Mouse (Mus musculus): Measurements from ENCODE around the gene Zfp943. TPM values are rescaled to one million over a fixed set of nuclear protein-coding genes. Genes with fewer than 3 reads are reported as not detected.
A peak's percentile ranks its signal among the peaks of the same experiment; 100 is the strongest.
"Not testable (repeated sequence)": the region's sequence is repeated elsewhere in the genome, so short reads cannot be mapped to it uniquely, and the experiment has no call there.

Zfp943 gene
- total RNA-seq (2012; rRNA removed) (2.0 and 2.5 TPM in 2 replicates), polyA plus RNA-seq (2012; ENCODE audit: insufficient read depth in 1 of 2, insufficient read length in 2 of 2, low read depth in 1 of 2, low replicate concordance in 2 of 2, missing spikeins in 1 of 2) (1 to 10 TPM in 1 of 2 experiments, not detected in 1; 2.6 TPM)

GRCm38 (mm10) chr17:21962107-21962907 lies at the start of gene Zfp943, which contains the start of gene Zfp942:
Zfp943 (plus strand) TSS chr17:21962552.
Zfp942 (minus strand) TSS chr17:21962464.
- peak; percentile 59 to 63; a peak in 2 of 4 replicates for TF ChIP-seq POLR2A (IDR thresholded peaks at IDR 0.05; ENCODE audit: control insufficient read depth in 1 of 2, insufficient read depth in 1 of 2, low read depth in 1 of 2, low read length in 2 of 2, poor library complexity in 1 of 2)
- 0 out of 2 replicates have a peak, but pooled peaks have one; percentile 13 for TF ChIP-seq TBP (IDR thresholded peaks at IDR 0.05; ENCODE audit: low read depth, low read length)
- TF ChIP-seq MXI1 (IDR thresholded peaks at IDR 0.05; ENCODE audit: low read depth, low read length): peak; percentile 47; the same call in 1 of the 2 replicates
- TF ChIP-seq TCF12 (IDR thresholded peaks at IDR 0.05; ENCODE audit: low read depth, low read length): 0 out of 2 replicates have a peak, but pooled peaks have one; percentile 3
- TF ChIP-seq NELFE (IDR thresholded peaks at IDR 0.05; ENCODE audit: low read depth, low read length): peak; percentile 58; the same call in 1 of the 2 replicates
- peak; percentile 60 for TF ChIP-seq HCFC1 (IDR thresholded peaks at IDR 0.05; ENCODE audit: low read depth, low read length)
- peak; percentile 24; the same call in 1 of the 2 replicates for TF ChIP-seq NRF1 (IDR thresholded peaks at IDR 0.05; ENCODE audit: insufficient read depth, low read depth, low read length, poor library complexity, severe bottlenecking)
- 0 out of 2 replicates have a peak, but pooled peaks have one; percentile 54 for TF ChIP-seq UBTF (IDR thresholded peaks at IDR 0.05; ENCODE audit: borderline replicate concordance, insufficient read depth, low read depth, low read length)
- peak; percentile 54 for TF ChIP-seq USF1 (IDR thresholded peaks at IDR 0.05; ENCODE audit: low read depth, low read length)
- TF ChIP-seq SIN3A (IDR thresholded peaks at IDR 0.05; ENCODE audit: low read length): peak; percentile 53; the same call in 1 of the 2 replicates

GRCm38 (mm10) chr17:21963302-21963701 lies 950 bp downstream of the Zfp943 start:
- peaks cover 0 to 16% of the 10 kb centered on the region in 2 experiments; a peak in 2 of 4 replicates for H3K36me3 ChIP-seq (ENCODE audit: control insufficient read depth in 1 of 2, insufficient read depth in 2 of 2, low read length in 2 of 2)
- DNase-seq (ENCODE audit: low read depth, low spot score): peak; percentile 44
- TF ChIP-seq ZNF384 (IDR thresholded peaks at IDR 0.05; ENCODE audit: low read depth, low read length) (peak; percentile 93), RAD21 (IDR thresholded peaks at IDR 0.05; ENCODE audit: low read depth, low read length) (no peak), GATA1 (IDR thresholded peaks at IDR 0.05; ENCODE audit: low read depth, low read length) (no peak), CHD2 (IDR thresholded peaks at IDR 0.05; ENCODE audit: low read length) (no peak), POLR2AphosphoS5 (IDR thresholded peaks at IDR 0.05; ENCODE audit: borderline replicate concordance, low read depth, low read length) (no peak), TAL1 (IDR thresholded peaks at IDR 0.05; ENCODE audit: low read length) (no peak), TCF12 (IDR thresholded peaks at IDR 0.05; ENCODE audit: low read depth, low read length) (no peak), ETS1 (IDR thresholded peaks at IDR 0.05; ENCODE audit: low read depth, low read length) (no peak; the same call in 1 of the 2 replicates), ZC3H11A (IDR thresholded peaks at IDR 0.05; ENCODE audit: low read depth, low read length) (no peak), RCOR1 (IDR thresholded peaks at IDR 0.05; ENCODE audit: low read depth, low read length) (no peak; the same call in 1 of the 2 replicates), ELF1 (IDR thresholded peaks at IDR 0.05; ENCODE audit: low read depth, low read length) (no peak), EP300 (IDR thresholded peaks at IDR 0.05; ENCODE audit: low read depth in 1 of 2, low read length in 2 of 2) (no peak), JUND (IDR thresholded peaks at IDR 0.05; ENCODE audit: low read depth, low read length) (no peak), POLR2AphosphoS2 (IDR thresholded peaks at IDR 0.05; ENCODE audit: low read length) (no peak), UBTF (IDR thresholded peaks at IDR 0.05; ENCODE audit: borderline replicate concordance, insufficient read depth, low read depth, low read length) (0 out of 2 replicates have a peak, but pooled peaks have one; percentile 2), CTCF (IDR thresholded peaks at IDR 0.05 in 2 of 3, conservative IDR thresholded peaks at IDR 0.05 in 1 of 3; ENCODE audit: control insufficient read depth in 1 of 3, insufficient read depth in 1 of 3, low read depth in 2 of 3, low read length in 3 of 3, poor library complexity in 1 of 3, severe bottlenecking in 1 of 3) (no peak)
- H3K4me3 ChIP-seq (ENCODE audit: control insufficient read depth in 1 of 2, insufficient read depth in 1 of 2, low read depth in 2 of 2, low read length in 2 of 2): peak overlapping the region in 1 of 2 experiments; percentile 87; a peak in 3 of 4 replicates
- H3K27me3 ChIP-seq (ENCODE audit: control insufficient read depth in 1 of 2, insufficient read depth in 2 of 2, low read length in 2 of 2): no peaks in the 10 kb centered on the region
- H3K4me1 ChIP-seq (ENCODE audit: control insufficient read depth in 1 of 2, insufficient read depth in 2 of 2, low read length in 2 of 2): peaks cover 4% of the 10 kb centered on the region in 2 experiments
- no peak overlapping the region for H3K27ac ChIP-seq (ENCODE audit: control insufficient read depth, low read depth, low read length)
- H3K9ac ChIP-seq (ENCODE audit: control insufficient read depth, low read depth, low read length, poor library complexity, severe bottlenecking): peak overlapping the region; percentile 88
- H3K9me3 ChIP-seq (replicated peaks; ENCODE audit: insufficient read depth, low read length): no peaks in the 10 kb centered on the region
- H3K79me2 ChIP-seq (ENCODE audit: control insufficient read depth, insufficient read depth, low read length, poor library complexity): peaks cover 19% of the 10 kb centered on the region

More at GRCm38 (mm10) chr17:21962107-21962907, at the start of gene Zfp943, which contains the start of gene Zfp942:
- not testable (repeated sequence) for H3K27me3 ChIP-seq (ENCODE audit: control insufficient read depth in 1 of 2, insufficient read depth in 2 of 2, low read length in 2 of 2); H3K4me1 ChIP-seq (ENCODE audit: control insufficient read depth in 1 of 2, insufficient read depth in 2 of 2, low read length in 2 of 2); H3K9me3 ChIP-seq (replicated peaks; ENCODE audit: insufficient read depth, low read length)
- H3K36me3 ChIP-seq (ENCODE audit: control insufficient read depth in 1 of 2, insufficient read depth in 2 of 2, low read length in 2 of 2): peaks cover 0 to 16% of the 10 kb centered on the region in 2 experiments; a peak in 3 of 4 replicates
- DNase-seq (ENCODE audit: low read depth, low spot score): peak; percentile 79
- peak within 1 kb of the TSS; percentile 97 for H3K27ac ChIP-seq (ENCODE audit: control insufficient read depth, low read depth, low read length)
- H3K9ac ChIP-seq (ENCODE audit: control insufficient read depth, low read depth, low read length, poor library complexity, severe bottlenecking): peak within 1 kb of the TSS; percentile 88
- peaks cover 19% of the 10 kb centered on the region for H3K79me2 ChIP-seq (ENCODE audit: control insufficient read depth, insufficient read depth, low read length, poor library complexity)
- H3K4me3 ChIP-seq (ENCODE audit: control insufficient read depth in 1 of 2, insufficient read depth in 1 of 2, low read depth in 2 of 2, low read length in 2 of 2): peak within 1 kb of the TSS; percentile 87 to 91
